Mouse (Mus musculus) Patski (cell line): Measurements from ENCODE around the gene Tha1. TPM values are rescaled to one million over a fixed set of nuclear protein-coding genes. Genes with fewer than 3 reads are reported as not detected.
"Not testable (repeated sequence)": the region's sequence is repeated elsewhere in the genome, so short reads cannot be mapped to it uniquely, and the experiment has no call there.

ENCODE experiments used
- ATAC-seq: fragments of 100-300 bp; one replicate; pipeline ENCODE4 v1.8.0; 2021
- CTCF ChIA-PET: fragments of 350-600 bp; sonication (Branson Sonifier 250); formaldehyde crosslinking; loops from one replicate; lab custom pipeline; 2022; ENCODE audit warnings: inconsistent platforms; lab: Charles Lee
- POLR2A ChIA-PET: fragments of 350-600 bp; sonication (Branson Sonifier 250); formaldehyde crosslinking; loops from one replicate; lab custom pipeline; 2022; ENCODE audit warnings: antibody characterized with exemption, inconsistent platforms; lab: Charles Lee
- DNase-seq: peaks from one replicate; pipeline ENCODE4 v3.0.0-alpha.2; 2011; ENCODE audit warnings: low read depth, low spot score
- H3K27me3 ChIP-seq: fragments of 371-371 bp; one replicate; pipeline ENCODE4 v1.5.1; 2021
- CTCF ChIP-seq: fragments of 100-300 bp; IDR thresholded peaks from one replicate; pipeline ENCODE4 v1.5.1; 2021
- in situ Hi-C: fragments of 300-500 bp; cut with MboI; formaldehyde crosslinking; loops from 3 replicates; pipeline ENCODE4 v1.11.1; 2018; ENCODE audit warnings: low pct_unique_long_range_greater_than_20kb, mixed read lengths
- polyA plus RNA-seq: library from polyadenylated mRNA; unstranded; gene quantifications from one replicate; pipeline ENCODE4 v1.2.3, GENCODE M21; 2021

Gene Tha1
- polyA plus RNA-seq, 1 experiment from 2014 or later, result 10.6 TPM

DNA sequence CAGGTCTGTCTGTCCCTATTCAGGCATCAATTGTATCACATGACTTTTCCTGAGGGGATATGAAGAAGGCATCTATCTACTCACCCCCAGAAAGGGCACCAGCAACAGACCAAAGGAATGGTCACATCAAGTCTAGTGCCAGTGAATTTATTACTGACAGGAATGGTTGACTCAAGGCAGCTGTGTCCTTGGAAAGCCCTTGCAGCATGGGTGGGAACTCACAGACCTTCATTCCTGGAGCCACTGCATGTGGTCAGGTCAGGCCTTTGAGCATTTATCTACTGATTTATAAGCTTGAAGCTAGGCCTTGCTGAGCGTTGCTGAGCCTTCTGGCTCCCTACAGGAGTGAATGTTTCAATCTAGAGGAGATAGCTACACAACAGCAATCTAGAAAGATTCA is 32.4 kb downstream of the Tha1 start:
- no peak for DNase-seq
- no peaks in the 10 kb centered on the region for H3K27me3 ChIP-seq
- POLR2A ChIA-PET, result no interaction called here
- TF ChIP-seq CTCF, result no peak
- no peak for ATAC-seq
- in situ Hi-C loops, result no loop called here
- CTCF ChIA-PET, result no interaction called here

- in situ Hi-C loops, result no loop called here
- ChIA-PET CTCF (no interaction called here), POLR2A (no interaction called here)
- ATAC-seq, result no peak
- TF ChIP-seq CTCF, result no peak
- no peaks in the 10 kb centered on the region for H3K27me3 ChIP-seq
- DNase-seq, result no peak
These were observed 34.3 kb downstream of the Tha1 start for GRCm38 (mm10) chr11:117839021-117839420.

GRCm38 (mm10) chr11:117838572-117838971 is 34.7 kb downstream of the Tha1 start:
- in situ Hi-C loops, result no loop called here
- DNase-seq, result no peak
- CTCF ChIA-PET, result no interaction called here
- no peak for ATAC-seq
- H3K27me3 ChIP-seq, result no peaks in the 10 kb centered on the region
- POLR2A ChIA-PET, result no interaction called here
- no peak for TF ChIP-seq CTCF

- ChIA-PET POLR2A (interaction anchor here (1.2 kb wide), 1 partner anchor 21 kb away, joined by 3 read pairs; no protein-coding TSS in a partner anchor), CTCF (no interaction called here)
- in situ Hi-C loops, result no loop called here
- no peak for ATAC-seq
- no peak for DNase-seq
- TF ChIP-seq CTCF, result no peak
- no peaks in the 10 kb centered on the region for H3K27me3 ChIP-seq
These were observed 37.0 kb downstream of the Tha1 start for GRCm38 (mm10) chr11:117836306-117836705.

DNA sequence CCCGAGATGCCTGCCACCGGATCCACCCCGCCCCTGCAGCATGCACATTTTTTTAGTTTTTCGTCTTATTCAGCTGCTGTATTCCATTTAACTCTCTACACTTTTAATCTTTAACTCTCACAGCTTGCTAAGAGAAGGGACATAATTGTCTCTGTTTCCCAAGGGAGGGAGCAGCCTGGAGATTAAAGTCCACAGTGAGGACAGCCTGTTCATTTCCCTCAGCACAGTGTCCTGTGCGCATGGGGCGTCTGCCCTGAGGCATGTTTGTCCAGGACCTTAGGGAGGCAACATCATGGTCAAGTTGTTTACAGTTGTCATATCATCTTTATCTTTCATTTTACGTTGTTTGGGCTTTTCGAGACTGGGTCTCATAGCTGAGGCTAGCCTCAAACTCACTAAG is 39.2 kb downstream of the Tha1 start:
- no peak for ATAC-seq
- DNase-seq, result no peak
- ChIA-PET POLR2A (interaction anchor here (0.8 to 1.0 kb wide), 2 partner anchors 9 to 16 kb away, joined by 3 to 4 read pairs; no protein-coding TSS in a partner anchor), CTCF (no interaction called here)
- no peak for TF ChIP-seq CTCF
- H3K27me3 ChIP-seq, result no peaks in the 10 kb centered on the region
- in situ Hi-C loops, result no loop called here

- DNase-seq, in situ Hi-C loops, H3K27me3 ChIP-seq, CTCF ChIA-PET, ATAC-seq: not testable (repeated sequence)
- POLR2A ChIA-PET, result interaction anchor here (0.8 to 1.0 kb wide), 2 partner anchors 9 to 16 kb away, joined by 3 to 4 read pairs; no protein-coding TSS in a partner anchor
These were observed 39.8 kb downstream of the Tha1 start for GRCm38 (mm10) chr11:117833509-117833908.

DNA sequence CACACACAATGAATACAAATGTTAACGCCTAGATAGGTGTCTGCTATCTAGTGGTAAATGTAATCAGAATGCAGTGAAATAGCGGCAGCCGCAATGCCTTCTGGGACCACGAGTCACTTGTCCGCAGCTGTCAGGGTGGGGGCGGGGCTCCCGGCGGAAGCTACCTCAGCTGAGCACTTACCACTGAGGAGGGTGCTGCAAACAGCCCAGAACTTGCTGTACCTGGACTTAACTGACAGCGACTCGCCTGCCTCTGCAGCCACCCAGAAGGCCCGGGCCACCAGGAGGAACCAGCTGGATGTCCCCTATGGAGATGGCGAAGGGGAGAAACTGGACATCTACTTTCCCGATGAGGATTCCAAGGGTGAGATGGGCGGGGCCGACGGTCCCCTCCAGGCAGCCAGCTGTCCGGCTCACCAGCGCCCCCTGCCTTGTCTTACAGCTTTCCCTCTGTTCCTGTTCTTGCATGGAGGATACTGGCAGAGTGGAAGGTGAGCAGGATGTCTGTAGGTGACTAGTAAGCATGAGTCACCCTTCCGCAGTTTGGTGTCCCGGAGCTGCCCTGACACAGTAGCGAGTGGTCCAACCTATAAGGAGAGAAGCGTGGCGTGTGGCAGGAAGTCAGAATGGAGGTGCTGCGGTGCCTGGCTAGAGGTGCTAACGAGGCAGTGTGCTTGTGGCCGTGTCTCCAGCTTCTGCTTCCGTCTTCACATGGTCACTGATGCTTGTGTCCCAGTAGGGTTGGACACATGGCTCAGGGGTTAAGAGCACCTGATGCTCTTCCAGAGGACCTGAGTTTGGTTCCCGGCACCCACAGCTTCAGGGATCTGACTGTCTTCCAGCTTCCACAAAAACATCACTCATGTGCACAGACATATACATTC is 41.0 kb downstream of the Tha1 start:
- ATAC-seq (no peak), DNase-seq (no peak)
- in situ Hi-C loops, result no loop called here
- no peak for TF ChIP-seq CTCF
- ChIA-PET CTCF (interaction anchor here (1.2 to 1.3 kb wide), 2 partner anchors 10 to 42 kb away, joined by 3 read pairs; no protein-coding TSS in a partner anchor), POLR2A (interaction anchor here (0.7 kb wide), 1 partner anchor 13 kb away, joined by 3 read pairs; no protein-coding TSS in a partner anchor)
- no peaks in the 10 kb centered on the region for H3K27me3 ChIP-seq

GRCm38 (mm10) chr11:117830401-117830800 is 42.9 kb downstream of the Tha1 start:
- TF ChIP-seq CTCF, result no peak
- DNase-seq (no peak), ATAC-seq (no peak)
- in situ Hi-C loops, result no loop called here
- CTCF ChIA-PET, result no interaction called here
- POLR2A ChIA-PET, result no interaction called here
- H3K27me3 ChIP-seq, result no peaks in the 10 kb centered on the region

DNA sequence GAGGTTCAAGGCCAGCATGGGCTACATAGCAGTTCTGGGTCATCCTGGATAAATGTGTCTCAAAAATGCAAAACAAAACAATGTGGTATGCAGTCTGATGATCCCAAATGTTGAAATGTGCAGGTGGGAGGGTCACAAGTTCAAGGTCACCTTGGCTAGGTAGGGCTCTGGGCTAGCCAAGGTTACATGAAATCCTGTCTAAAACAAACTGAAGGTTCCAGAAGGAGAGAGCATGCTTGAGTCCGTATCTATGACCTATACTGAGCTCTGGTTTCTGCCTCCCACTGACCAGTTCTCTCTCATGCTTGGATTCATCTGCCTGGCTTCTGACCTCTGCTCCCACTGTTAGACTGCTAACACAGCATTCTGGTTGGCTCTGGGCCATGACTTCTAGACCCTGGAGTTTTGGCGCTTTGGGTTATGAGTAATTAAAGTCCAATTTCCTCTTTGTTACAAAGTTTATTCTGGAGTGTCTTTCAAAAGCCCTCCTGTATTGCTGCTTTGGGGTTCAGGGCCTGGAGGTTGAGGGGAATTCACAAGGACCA is 43.5 kb downstream of the Tha1 start:
- no peak for TF ChIP-seq CTCF
- ATAC-seq (no peak), DNase-seq (no peak)
- ChIA-PET POLR2A (interaction anchor here (0.6 kb wide), 1 partner anchor 19 kb away, joined by 3 read pairs; the partner anchor contains the start of gene Birc5), CTCF (no interaction called here)
- in situ Hi-C loops, result loop anchor here (5.0 kb wide), 1 partner anchor 122 kb away; no protein-coding TSS in a partner anchor
- no peaks in the 10 kb centered on the region for H3K27me3 ChIP-seq

DNA sequence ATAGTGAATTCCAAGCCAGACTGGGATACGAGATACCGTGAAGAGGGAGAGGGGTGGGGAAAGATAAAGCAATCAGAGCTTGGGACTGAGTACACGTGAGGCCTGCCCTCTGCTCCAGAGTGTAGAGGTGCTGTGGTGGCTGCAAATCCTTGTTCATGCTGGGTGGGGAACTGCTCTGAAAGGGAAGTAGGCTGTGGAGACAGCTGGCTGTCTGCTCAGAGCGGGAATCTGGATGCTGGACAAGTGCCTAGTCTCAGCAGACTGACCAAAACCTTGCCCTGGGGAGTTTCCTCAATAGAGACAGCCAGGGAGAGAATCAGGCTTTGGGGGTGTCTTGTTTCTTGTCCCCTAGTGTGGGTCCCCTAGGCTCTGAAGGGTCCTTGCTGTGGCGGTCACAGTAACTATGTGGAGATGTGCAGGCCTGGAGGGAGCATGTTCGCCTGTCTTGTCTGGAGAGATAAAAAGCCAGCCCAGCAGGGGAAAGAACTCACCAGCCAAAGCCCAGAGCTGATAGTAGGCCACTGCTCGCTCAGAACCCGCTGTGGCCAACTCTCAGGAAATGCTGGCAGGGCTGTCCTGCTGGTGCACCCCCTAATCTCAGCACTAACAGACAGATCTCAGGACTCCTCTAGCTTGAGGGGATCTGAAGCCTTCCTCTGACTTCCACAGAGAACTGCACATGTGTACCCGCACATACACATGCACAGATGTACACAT is 44.2 kb downstream of the Tha1 start:
- TF ChIP-seq CTCF, result no peak
- H3K27me3 ChIP-seq, result no peaks in the 10 kb centered on the region
- POLR2A ChIA-PET, result interaction anchor here (0.6 kb wide), 1 partner anchor 20 kb away, joined by 3 read pairs; the partner anchor contains the start of gene Birc5
- CTCF ChIA-PET, result no interaction called here
- ATAC-seq (no peak), DNase-seq (no peak)
- in situ Hi-C loops, result loop anchor here (5.0 kb wide), 1 partner anchor 122 kb away; no protein-coding TSS in a partner anchor
